Mouse (Mus musculus): ENCODE measurements at regions not wholly inside any gene's neighbourhood (a gene's known extent, or its start where the extent isn't known, plus 50 kb on each side); places are given as distances from the start of the nearest gene placed in this dataset.
"Not testable (repeated sequence)": the region's sequence is repeated elsewhere in the genome, so short reads cannot be mapped to it uniquely, and the experiment has no call there.

DNA sequence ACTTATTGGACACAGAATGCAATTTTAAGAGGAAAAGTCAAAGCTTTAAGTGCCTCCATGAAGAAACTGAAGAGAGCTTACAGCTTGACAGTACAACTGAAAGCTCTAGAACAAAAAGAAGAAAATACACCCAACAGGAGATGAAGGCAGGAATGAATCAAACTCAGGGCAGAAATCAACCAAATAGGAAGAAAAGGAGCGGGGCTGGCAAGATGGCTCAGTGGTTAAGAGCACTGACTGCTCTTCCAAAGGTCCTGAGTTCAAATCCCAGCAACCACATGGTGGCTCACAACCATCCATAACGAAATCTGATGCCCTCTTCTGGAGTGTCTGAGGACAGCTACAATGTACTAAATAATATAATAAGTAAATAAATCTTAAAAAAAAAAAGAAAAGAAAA is 124.8 kb downstream of the Gm31371 start:
- H3K27ac ChIP-seq (ENCODE audit: insufficient read depth, low read depth, low read length); H3K36me3 ChIP-seq (ENCODE audit: control insufficient read depth, insufficient read depth, low read length): not testable (repeated sequence)
- 65% methylated on average over 2 of the region's 2 CpGs for WGBS

DNA sequence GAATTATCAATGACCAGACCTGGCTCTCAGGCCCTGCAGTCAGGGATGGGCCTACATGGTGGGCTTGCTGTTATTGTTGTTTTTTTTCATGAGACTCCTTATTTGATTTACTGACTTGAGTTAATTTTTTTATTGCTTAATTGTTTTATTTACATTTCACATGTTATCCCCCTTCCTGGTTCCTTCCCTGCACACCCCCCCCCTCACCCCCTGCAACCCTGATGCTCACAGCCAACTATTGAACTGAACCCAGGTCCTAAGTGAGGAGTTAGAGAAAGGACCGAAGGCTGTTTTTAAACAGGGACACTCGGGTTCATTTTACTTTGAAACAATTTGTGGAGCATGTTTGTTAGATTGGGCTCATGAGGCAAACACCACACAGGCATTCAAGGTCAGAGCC is 126.9 kb downstream of the Gm31371 start:
- 78% methylated on average over 2 of the region's 2 CpGs for WGBS
- H3K4me1 ChIP-seq (ENCODE audit: control insufficient read depth, insufficient read depth, insufficient read length, low read length); H3K27me3 ChIP-seq (ENCODE audit: control insufficient read depth, insufficient read depth, low read length); H3K36me3 ChIP-seq (ENCODE audit: control insufficient read depth, insufficient read depth, low read length); H3K4me3 ChIP-seq (ENCODE audit: low read depth, low read length); H3K27ac ChIP-seq (ENCODE audit: insufficient read depth, low read depth, low read length): not testable (repeated sequence)

More for the DNA sequence above, 124.8 kb downstream of the Gm31371 start:
- H3K27me3 ChIP-seq (ENCODE audit: control insufficient read depth, insufficient read depth, low read length); H3K4me1 ChIP-seq (ENCODE audit: control insufficient read depth, insufficient read depth, insufficient read length, low read length); H3K4me3 ChIP-seq (ENCODE audit: low read depth, low read length): not testable (repeated sequence)

DNA sequence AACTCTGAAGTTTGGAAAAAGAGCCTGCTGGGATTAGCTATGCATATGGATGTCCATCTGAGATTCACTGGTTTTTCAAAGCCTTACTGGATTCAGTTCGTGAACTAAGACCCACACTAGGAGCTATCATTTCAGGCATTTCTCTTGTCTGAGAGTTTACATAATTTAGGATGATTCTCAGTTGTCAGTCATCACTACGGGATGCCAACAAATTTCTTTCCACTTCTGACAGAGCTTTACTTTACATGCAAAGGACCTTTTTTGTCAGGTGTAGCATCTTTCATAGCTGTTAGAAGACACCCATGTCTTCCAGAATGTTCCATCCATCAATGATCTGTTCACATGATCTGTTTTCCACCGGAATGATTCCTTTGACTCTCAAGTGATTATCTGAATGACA is 154.4 kb downstream of the Gm31371 start:
- H3K4me3 ChIP-seq (ENCODE audit: low read depth, low read length); H3K4me1 ChIP-seq (ENCODE audit: control insufficient read depth, insufficient read depth, insufficient read length, low read length); H3K36me3 ChIP-seq (ENCODE audit: control insufficient read depth, insufficient read depth, low read length); H3K27ac ChIP-seq (ENCODE audit: insufficient read depth, low read depth, low read length); H3K27me3 ChIP-seq (ENCODE audit: control insufficient read depth, insufficient read depth, low read length): not testable (repeated sequence)
- 68% methylated on average over 2 of the region's 3 CpGs for WGBS

- not testable (repeated sequence) for H3K27ac ChIP-seq (ENCODE audit: insufficient read depth, low read depth, low read length); H3K36me3 ChIP-seq (ENCODE audit: control insufficient read depth, insufficient read depth, low read length); H3K4me1 ChIP-seq (ENCODE audit: control insufficient read depth, insufficient read depth, insufficient read length, low read length); H3K4me3 ChIP-seq (ENCODE audit: low read depth, low read length); H3K27me3 ChIP-seq (ENCODE audit: control insufficient read depth, insufficient read depth, low read length)
- WGBS, result 82% methylated on average over 5 of the region's 5 CpGs
Measured at GRCm38 (mm10) chr8:20098121-20098520, 194.9 kb downstream of the Gm31371 start.

DNA sequence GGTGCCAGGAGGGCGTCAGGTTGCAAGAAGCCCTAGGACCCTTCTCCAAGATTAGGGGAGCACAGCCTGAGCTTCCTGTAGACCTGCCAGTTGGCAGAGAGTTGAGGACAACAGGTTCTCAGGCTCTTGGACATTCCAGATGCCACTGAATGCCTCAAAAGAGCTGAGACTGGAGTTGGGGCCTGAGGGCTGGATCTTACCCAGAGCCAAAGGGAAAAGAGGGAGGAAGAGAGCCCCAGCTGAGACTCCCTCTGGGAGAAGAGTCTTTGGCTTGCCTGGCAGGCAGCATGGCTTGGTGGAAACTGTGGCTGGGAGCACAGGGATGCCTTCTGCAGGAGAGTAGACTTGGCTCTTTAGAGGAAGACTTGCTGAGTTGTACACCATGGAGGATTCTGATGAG is 197.0 kb downstream of the Gm31371 start:
- H3K27me3 ChIP-seq (ENCODE audit: control insufficient read depth, insufficient read depth, low read length); H3K36me3 ChIP-seq (ENCODE audit: control insufficient read depth, insufficient read depth, low read length); H3K4me3 ChIP-seq (ENCODE audit: low read depth, low read length); H3K27ac ChIP-seq (ENCODE audit: insufficient read depth, low read depth, low read length); H3K4me1 ChIP-seq (ENCODE audit: control insufficient read depth, insufficient read depth, insufficient read length, low read length): not testable (repeated sequence)
- WGBS, result no CpG with 5 or more reads among the region's 1 CpGs

GRCm38 (mm10) chr8:20102374-20102773 is 199.2 kb downstream of the Gm31371 start:
- not testable (repeated sequence) for H3K36me3 ChIP-seq (ENCODE audit: control insufficient read depth, insufficient read depth, low read length); H3K27me3 ChIP-seq (ENCODE audit: control insufficient read depth, insufficient read depth, low read length); H3K4me3 ChIP-seq (ENCODE audit: low read depth, low read length); H3K27ac ChIP-seq (ENCODE audit: insufficient read depth, low read depth, low read length); H3K4me1 ChIP-seq (ENCODE audit: control insufficient read depth, insufficient read depth, insufficient read length, low read length)
- WGBS, result no CpG with 5 or more reads among the region's 2 CpGs

GRCm38 (mm10) chr8:20107154-20107553 is 204.0 kb downstream of the Gm31371 start:
- H3K4me1 ChIP-seq (ENCODE audit: control insufficient read depth, insufficient read depth, insufficient read length, low read length); H3K4me3 ChIP-seq (ENCODE audit: low read depth, low read length); H3K27ac ChIP-seq (ENCODE audit: insufficient read depth, low read depth, low read length); H3K27me3 ChIP-seq (ENCODE audit: control insufficient read depth, insufficient read depth, low read length); H3K36me3 ChIP-seq (ENCODE audit: control insufficient read depth, insufficient read depth, low read length): not testable (repeated sequence)
- 88% methylated on average over 1 of the region's 2 CpGs for WGBS

- not testable (repeated sequence) for H3K36me3 ChIP-seq (ENCODE audit: control insufficient read depth, insufficient read depth, low read length); H3K27ac ChIP-seq (ENCODE audit: insufficient read depth, low read depth, low read length); H3K27me3 ChIP-seq (ENCODE audit: control insufficient read depth, insufficient read depth, low read length); H3K4me1 ChIP-seq (ENCODE audit: control insufficient read depth, insufficient read depth, insufficient read length, low read length); H3K4me3 ChIP-seq (ENCODE audit: low read depth, low read length)
- 73% methylated on average over 2 of the region's 2 CpGs for WGBS
Measured at GRCm38 (mm10) chr8:20116785-20117184, 213.6 kb downstream of the Gm31371 start.

DNA sequence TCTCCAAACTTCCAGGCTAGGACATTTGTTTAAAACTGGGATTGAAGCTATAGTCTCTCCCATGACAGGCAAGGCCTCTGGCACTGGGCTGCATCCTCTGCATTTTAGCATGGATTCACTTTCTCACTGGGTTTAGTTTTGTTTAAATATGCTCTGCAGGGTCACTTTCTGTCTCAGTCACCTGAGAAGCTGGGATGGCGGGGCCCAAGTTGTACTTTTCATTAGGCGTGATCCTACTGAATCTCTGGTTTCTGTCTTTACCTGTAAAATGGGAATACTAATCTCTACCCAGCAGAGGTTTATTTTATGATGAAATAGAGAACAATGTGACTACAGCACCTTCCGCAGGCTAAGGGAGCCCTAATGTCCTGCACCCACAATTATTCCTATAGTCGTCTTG is 216.4 kb downstream of the Gm31371 start:
- H3K4me3 ChIP-seq (ENCODE audit: low read depth, low read length); H3K4me1 ChIP-seq (ENCODE audit: control insufficient read depth, insufficient read depth, insufficient read length, low read length); H3K36me3 ChIP-seq (ENCODE audit: control insufficient read depth, insufficient read depth, low read length); H3K27me3 ChIP-seq (ENCODE audit: control insufficient read depth, insufficient read depth, low read length); H3K27ac ChIP-seq (ENCODE audit: insufficient read depth, low read depth, low read length): not testable (repeated sequence)
- WGBS, result 83% methylated on average over 4 of the region's 4 CpGs

- not testable (repeated sequence) for H3K27ac ChIP-seq (ENCODE audit: insufficient read depth, low read depth, low read length); H3K4me1 ChIP-seq (ENCODE audit: control insufficient read depth, insufficient read depth, insufficient read length, low read length); H3K36me3 ChIP-seq (ENCODE audit: control insufficient read depth, insufficient read depth, low read length); H3K4me3 ChIP-seq (ENCODE audit: low read depth, low read length); H3K27me3 ChIP-seq (ENCODE audit: control insufficient read depth, insufficient read depth, low read length)
- 90% methylated on average over 2 of the region's 2 CpGs for WGBS
Measured at GRCm38 (mm10) chr8:20120186-20120585, 217.0 kb downstream of the Gm31371 start.

GRCm38 (mm10) chr8:20121391-20121909 is 218.3 kb downstream of the Gm31371 start:
- H3K27ac ChIP-seq (ENCODE audit: insufficient read depth, low read depth, low read length); H3K4me1 ChIP-seq (ENCODE audit: control insufficient read depth, insufficient read depth, insufficient read length, low read length); H3K36me3 ChIP-seq (ENCODE audit: control insufficient read depth, insufficient read depth, low read length); H3K4me3 ChIP-seq (ENCODE audit: low read depth, low read length); H3K27me3 ChIP-seq (ENCODE audit: control insufficient read depth, insufficient read depth, low read length): not testable (repeated sequence)
- WGBS, result 89% methylated on average over 10 of the region's 11 CpGs

Data from small intestine, adult 2 months (tissue).